Mouse (Mus musculus) thymus, postnatal 25 days (tissue): Measurements from ENCODE around the gene Palmd.

Source experiments
- DNase-seq: peaks from one replicate; pipeline ENCODE4 v3.0.0; 2022

The Palmd gene

GRCm38 (mm10) chr3:116968540-116968997 is at the start of gene Palmd:
Gene Palmd (minus strand): TSS chr3:116968987.
- DNase-seq: no peak

GRCm38 (mm10) chr3:117010182-117010581 is 41.4 kb upstream of the Palmd start:
- no peak for DNase-seq

DNA sequence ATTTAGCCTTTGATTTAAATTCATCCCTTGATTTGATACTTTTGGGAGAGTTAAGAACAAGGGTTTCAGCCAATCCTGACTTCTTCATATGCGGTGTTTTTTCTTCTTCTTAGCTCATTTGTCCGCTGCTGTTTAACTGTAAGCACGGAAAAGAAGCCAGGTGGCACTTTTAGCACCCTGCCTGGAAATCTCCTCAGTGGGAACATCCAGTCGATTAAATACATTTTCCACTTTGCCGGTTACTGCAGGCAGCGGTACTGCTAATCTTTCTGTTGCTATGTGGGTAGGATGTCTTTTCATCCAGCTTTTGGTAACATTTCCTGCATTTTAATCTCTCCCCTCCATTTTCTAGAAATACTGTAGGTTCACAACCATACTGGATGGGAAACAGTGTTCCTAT is 38.6 kb upstream of the Palmd start:
- no peak for DNase-seq

- DNase-seq: no peak
These were observed 37.8 kb upstream of the Palmd start for GRCm38 (mm10) chr3:117006636-117007035.

GRCm38 (mm10) chr3:117003379-117003778 is 34.6 kb upstream of the Palmd start:
- DNase-seq: no peak

- DNase-seq: no peak
These were observed 33.1 kb upstream of the Palmd start for GRCm38 (mm10) chr3:117001686-117002485.

DNA sequence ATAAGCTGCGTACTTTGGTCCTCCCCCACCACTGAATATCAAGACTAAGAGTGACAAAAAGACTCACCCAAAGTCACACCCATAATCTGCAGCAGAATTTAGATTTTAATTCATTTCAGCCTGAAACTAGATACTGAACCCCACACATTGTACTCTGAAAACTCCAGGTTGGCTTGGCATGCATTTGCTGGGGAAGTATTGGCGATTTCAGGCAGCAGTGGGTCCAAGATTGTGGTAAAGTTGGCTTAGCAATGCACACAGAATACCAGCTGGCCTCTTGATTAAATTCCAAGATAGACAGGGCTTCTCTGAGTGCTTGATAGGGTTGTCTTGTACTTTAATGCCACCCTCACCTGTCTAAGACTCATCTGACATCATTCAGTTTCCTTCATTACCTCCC is 24.2 kb upstream of the Palmd start:
- DNase-seq: no peak

DNA sequence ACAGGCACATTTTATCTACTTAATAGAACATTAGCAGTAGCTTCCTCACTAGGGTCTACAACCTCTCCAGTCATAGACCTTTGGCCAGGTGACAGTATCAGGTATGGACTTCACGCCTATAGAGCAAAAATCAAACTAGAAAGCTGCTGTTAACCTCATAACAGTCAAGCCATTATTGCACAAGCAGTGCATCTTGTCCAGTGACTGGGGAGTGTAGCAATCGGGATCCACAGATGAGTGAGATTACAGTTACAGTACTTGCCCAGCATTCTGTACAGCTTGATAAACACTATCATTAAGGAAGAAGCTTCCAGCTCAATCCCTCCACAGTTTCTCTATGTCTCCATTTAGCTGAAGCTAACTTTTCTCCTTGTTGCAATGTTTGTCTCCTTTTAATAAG is 22.4 kb upstream of the Palmd start:
- no peak for DNase-seq

DNA sequence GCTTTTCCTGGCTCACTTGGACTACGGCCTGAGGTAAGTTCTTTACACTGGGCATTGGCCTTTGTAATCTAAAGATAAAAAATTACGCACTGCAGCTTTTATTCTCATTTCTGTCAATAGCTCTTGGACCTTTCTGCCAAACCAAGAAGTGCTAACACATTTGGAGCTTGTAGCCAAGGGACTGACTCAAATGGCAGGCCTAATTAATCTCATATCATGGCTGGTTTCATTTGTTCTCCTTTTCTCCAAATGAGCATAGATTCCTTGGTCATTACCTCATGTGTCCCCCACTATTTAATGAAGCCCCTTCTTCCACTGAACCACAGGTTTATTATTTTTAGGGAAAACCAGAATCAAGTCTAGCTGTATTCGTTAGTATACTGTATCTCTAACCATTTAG is 19.4 kb upstream of the Palmd start:
- no peak for DNase-seq

DNA sequence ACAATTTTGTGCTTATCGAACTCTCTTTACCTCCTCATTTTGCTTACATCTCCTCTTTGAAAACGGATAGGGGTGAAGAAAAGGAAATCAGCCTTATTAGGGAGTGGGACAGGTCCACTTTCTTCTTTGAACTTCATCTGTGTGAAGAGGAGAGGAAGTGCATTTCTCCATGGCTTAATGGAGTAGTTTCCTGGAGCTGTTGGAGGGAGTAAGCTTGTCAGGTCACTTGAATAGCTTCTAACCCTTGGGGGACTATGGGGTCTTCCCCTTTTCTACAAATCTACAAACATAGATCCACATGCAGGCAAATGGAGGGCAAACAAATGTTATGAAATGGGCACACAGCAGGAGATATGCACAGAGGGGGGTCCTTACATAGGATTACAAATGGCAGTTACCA is 17.7 kb upstream of the Palmd start:
- DNase-seq: no peak

DNA sequence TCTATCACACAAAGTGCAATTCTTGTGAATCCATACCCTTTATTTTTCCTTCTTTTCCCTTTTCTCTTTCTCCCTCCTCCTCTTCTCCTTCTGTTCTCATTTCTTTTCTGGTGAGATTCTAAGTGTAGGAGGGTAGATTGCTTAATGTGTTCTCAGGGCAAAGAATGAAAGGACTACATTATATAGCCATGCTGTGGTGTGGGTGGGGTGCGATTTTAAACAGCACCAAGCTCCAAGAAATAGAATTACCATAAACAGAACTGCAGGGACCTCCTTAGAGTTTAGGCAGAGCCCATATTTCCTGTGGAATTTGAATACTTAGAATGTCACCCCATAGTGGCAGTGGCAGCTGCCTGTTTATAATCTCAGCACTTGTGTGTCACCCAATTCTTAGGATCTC is 17.0 kb upstream of the Palmd start:
- no peak for DNase-seq

DNA sequence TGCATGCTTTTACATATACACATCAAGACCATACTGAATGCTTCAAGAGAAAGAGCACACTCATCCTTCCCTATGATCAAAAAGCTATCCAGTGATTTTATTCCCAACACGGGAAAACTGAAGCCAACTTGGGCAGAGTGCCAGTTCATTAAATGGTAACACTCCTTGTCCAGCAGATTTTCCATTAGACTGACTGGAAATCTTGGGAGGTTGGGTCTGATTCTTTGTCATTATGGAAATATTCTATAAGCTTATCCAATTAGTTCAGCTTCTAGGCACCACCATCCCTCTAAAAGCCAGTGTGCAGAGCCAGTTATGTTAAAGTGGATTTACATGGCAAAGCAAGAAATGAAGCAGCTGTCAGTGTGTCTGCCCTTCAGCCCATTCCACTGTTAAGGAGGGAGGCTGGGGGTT is 16.3 kb upstream of the Palmd start:
- no peak for DNase-seq

DNA sequence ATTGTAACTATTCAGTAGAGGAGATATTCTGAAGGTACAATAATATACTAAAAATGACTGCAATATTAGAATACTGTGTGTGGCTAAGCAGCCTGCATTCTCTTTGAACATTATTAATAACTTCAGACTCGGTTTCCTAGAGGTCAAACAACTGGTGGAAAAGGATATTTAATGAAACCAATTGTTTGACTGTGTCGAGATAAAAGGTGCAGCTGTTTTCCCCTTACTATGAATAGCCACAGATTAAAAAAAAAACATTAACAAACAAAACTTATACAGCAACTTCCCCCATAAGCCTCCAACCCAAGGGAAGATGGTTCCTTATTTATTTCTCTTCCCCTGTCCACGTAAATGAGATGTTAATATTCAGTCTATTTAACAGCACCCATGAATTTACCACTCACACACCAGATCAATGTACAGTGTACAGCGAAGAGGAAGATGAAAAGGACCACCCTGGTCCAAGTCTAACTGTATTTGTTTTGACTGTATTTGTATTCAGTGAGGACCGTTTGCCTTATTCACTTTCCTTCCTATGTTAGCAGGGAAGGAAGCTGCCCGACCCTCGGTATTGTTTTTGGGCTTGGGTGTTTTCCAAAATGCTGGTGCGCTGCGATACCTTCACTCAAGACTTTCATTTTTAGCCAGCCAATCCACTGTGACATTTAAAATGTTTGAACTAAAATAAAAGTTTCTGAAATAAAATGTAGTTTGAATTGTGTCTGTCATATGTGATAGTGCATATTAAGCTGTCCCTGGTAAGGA is 13.2 kb upstream of the Palmd start:
- no peak for DNase-seq

DNA sequence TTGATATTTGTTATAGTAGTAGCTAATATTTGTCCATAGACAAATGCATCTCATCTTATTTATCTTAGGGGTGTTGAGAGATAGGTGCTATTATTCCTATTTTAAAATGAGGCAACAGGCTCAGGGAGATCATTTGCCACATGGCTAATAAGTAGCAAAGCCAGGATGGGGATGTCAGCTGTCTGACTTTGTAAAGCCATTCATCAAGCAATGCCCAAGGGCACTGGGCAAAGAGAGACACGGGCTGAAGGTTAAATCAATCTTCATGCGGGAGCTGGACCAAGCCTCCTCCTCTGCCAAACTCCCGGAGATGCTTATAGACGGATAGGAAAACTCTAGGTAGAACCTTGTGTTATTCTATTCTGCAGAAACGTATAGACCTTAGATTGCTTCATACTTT is 999 bp upstream of the Palmd start:
- no peak for DNase-seq

GRCm38 (mm10) chr3:116969003-116969402 is 216 bp upstream of the Palmd start:
- DNase-seq: no peak

GRCm38 (mm10) chr3:116967967-116968366 is 820 bp downstream of the Palmd start, which contains the start of gene 4930455H04Rik:
Gene 4930455H04Rik (plus strand): TSS chr3:116968267.
- no peak for DNase-seq

DNA sequence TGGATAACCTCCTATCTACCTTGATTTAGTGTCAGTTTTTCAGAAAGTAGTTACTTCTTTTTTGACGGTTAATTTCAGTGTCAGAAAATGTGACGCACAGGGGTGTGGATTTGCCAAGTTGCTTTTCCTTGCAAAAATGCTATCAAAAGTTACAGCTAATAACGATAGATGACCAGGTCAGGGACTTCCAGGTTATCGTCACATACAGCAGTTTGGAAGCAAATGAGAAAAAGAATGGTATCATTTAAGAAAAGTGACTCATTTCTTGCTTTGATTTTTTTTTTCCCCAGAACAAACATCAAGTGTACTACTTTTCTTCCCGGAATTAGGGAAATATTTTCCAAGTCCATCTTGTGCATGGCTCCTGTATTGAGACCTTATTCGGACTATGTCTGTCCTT is 1.4 kb downstream of the Palmd start:
- no peak for DNase-seq

DNA sequence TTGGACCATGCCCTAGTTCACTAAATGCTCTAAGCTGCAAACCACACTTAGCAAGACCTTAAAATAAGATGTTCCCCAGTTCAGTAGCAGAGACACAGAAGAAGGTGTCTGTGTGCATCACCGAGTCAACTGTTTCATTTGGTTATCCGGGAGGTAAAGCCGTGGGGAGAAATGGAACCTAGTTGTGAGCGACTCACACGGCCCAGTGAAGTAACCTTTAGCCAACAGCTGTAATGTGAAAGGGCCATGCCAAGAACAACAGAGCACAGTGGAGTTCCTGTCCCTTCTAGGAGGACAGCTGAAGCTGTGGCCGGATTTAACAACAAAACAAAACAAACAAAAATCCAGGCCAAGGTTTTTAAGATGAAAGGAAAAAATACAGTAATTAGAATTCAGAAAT is 2.0 kb downstream of the Palmd start:
- DNase-seq: no peak

DNA sequence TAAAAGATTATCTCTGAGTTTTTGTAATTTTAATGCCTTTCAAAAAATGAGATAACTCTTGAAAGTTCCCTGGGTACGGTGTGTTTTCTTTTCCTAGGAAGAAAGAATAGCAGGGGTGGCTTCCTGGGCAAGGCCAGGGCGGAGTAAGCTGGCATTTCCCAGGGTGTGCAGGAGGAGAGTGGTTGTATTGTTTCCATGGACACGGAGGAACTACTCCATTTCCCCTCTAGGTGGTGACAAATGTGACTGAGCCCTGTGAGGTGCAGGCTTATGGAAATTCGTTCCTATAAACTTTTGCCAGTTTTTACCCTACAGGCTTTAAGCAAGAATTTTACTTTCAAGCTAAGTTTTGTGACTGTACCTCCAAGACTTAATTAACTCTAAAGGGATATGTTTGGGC is 2.6 kb downstream of the Palmd start:
- no peak for DNase-seq

DNA sequence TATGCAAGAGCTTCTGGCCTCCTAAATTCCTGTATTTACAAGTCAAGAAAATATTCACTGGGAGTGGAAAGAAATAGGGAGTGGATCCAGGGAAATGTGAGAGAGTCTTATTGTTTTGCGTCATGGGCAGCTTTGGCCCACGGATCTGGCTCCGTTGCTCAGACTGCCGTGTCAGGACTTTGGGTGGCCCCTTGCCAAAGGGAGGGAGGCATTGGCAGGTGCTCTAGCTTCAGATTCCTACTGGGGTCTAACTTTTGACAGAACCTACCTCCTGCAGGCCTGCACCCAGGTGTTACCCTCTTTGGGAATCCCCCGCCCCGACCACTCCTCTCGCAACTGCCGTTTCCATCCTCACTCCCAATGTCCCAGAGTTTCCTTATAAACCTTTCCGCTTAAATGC is 4.4 kb downstream of the Palmd start:
- no peak for DNase-seq

DNA sequence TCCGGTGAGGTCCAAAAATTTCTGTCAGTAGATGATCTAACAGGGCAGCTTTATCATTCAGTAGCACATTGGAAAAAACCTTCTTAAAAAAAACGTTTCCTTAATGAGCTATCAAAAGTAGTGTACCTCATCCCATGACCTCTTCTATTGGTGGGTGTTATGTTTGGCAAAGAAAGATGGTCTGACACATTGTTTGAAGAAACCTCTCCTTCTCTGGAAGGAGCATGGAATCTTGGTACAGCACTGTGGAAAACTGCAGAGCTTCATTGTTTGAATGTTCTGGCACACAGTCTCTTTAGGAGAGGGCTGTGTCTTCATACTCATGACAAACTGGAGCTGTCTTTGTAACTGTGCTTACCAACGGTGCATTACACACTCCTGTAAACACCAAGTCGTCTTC is 5.6 kb downstream of the Palmd start:
- DNase-seq: no peak

- no peak for DNase-seq
These were observed 7.2 kb downstream of the Palmd start for GRCm38 (mm10) chr3:116961354-116962142.

- DNase-seq: no peak
These were observed 8.4 kb downstream of the Palmd start for GRCm38 (mm10) chr3:116960414-116960813.
